Mouse (Mus musculus) small intestine, adult 2 months (tissue): ENCODE results near the gene Dcpp1.

Experiments used
- CTCF ChIP-seq: fragments of 200-500 bp; IDR thresholded peaks from 2 replicates; pipeline ENCODE4 v1.5.1; 2012; ENCODE audit warnings: low read depth, mild to moderate bottlenecking, control low read depth, inconsistent platforms, low read length, moderate library complexity, mixed read lengths; ENCODE audit not compliant: insufficient replicate concordance, insufficient read length; ENCODE audit errors: extremely low read depth
- POLR2A ChIP-seq: fragments of 200-500 bp; IDR thresholded peaks from 2 replicates; pipeline ENCODE4 v1.6.1; 2012; ENCODE audit warnings: low read depth, mild to moderate bottlenecking, control low read depth, inconsistent platforms, low read length, moderate library complexity

DNA sequence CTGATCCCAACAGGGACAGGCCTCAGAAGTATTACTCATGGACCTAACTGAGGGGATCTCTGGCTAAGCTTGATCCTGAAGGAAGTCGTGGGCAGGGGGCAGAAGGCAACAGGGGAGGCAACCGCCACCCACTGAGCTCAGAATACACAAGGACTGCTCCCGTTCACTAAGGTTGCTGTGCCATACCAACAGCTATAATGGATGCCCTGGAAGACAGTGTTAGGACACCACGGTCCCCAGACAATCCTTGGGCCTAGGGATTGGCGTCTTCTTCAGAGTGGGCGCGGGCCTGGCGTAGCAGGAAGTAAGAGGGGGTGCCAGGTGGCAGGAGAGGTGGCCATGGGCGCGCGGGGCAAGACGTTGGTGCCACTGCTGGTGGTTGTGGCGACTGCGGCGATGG is 12.9 kb upstream of the Dcpp1 start, which contains the start of gene Prss21:
- TF ChIP-seq CTCF: no peak
- no peak for TF ChIP-seq POLR2A
